Mouse (Mus musculus): Measurements from ENCODE around the gene Map4k2. TPM values are rescaled to one million over a fixed set of nuclear protein-coding genes. Genes with fewer than 3 reads are reported as not detected.

Gene Map4k2
- total RNA-seq, 2 experiments from 2014 or later: 36.4 to 56.7 TPM

DNA sequence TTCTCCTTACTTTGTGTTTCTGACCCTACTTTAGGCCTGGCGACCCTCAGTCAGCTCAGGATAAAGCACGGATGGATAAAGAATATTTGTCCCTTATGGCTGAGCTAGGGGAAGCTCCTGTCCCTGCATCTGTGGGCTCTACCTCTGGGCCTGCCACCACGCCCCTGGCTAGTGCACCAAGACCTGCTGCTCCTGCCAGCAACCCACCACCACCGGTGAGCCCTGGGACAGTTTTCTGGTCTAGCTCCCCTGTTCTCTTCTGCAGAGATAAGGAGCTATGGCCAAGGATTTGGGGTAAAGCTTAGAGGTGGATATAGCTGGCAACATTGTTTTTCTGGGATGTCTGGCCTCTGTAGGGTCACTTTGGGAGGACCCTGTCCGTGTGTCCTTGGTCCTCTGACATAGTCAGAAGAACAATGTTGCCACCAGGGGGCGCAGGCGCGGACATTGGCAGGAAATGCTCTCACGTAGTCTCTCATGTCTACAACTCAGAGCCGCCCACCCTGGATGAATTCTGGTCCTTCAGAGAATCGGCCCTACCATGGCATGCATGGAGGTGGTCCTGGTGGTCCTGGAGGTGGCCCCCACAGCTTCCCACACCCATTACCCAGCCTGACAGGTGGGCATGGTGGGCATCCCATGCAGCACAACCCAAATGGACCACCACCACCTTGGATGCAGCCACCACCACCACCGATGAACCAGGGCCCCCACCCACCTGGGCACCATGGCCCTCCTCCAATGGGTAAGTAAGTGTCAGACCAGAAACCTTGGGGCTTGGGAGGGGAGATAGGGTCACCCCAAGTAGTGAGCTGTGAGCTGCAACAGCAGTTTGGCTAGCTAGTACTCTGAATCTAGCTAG lies 32.8 kb downstream of the Map4k2 start:
- intact Hi-C loops (cut with DNase I): loop anchor here (1.0 to 2.0 kb wide), 2 partner anchors 25 to 79 kb away; partner anchors contain the start of gene Rasgrp2

GRCm38 (mm10) chr19:6374571-6374970 lies 33.6 kb downstream of the Map4k2 start:
- no peak for DNase-seq
- intact Hi-C loops (cut with DNase I): loop anchor here (2.0 kb wide), 1 partner anchor 24 kb away; the partner anchor contains the start of gene Rasgrp2

More for the DNA sequence above, 32.8 kb downstream of the Map4k2 start:
- peak; percentile 85 to 91 for DNase-seq

DNA sequence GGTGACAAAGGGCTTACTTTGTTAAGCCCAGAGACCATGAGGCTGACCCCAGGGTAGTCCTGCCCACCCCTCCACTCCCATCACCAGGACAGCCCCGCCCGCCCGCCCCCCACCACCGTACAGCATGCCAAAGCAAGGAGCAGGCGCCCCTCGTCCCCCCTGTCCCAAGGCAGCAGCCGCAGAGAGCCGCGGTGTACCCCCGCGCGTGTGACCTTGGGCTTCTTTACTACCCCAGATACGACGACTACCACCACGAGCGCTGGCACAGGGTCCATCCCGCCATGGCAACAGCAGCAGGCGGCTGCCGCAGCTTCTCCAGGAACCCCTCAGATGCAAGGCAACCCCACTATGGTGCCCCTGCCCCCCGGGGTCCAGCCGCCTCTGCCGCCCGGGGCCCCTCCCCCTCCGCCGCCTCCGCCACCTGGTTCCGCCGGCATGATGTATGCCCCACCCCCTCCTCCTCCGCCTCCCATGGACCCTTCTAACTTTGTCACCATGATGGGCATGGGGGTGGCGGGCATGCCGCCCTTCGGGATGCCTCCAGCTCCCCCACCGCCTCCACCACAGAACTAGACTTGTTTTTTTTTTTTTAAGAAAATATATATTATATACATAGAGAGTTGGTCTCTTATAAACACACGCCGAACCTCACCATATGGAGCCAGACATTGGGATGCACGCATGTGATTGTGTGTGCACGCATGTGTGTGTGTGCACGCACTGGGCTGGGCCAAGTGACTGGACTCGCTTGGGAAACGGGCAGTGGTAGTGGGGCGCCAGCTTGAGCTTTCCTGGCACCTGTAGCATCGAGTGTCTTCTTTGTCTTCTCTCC lies 34.7 kb downstream of the Map4k2 start:
- intact Hi-C loops (cut with DNase I): loop anchor here (2.0 kb wide), 1 partner anchor 23 kb away; the partner anchor contains the start of gene Rasgrp2
- no peak for DNase-seq

DNA sequence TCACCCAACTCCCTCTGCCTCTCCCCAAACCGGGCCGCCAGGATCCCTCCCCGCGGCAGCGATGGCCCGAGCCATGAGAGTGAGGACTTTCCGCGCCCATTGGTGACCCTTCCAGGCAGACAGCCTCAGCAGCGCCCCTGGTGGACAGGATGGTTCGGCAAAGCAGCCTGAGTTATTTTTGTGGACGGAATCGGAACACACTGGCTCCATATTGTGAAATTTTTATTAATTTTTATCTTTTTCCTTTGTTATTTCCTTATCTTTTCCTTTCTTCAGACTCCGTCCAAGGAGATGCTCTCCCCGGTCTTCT lies 35.3 kb downstream of the Map4k2 start:
- intact Hi-C loops (cut with DNase I): no loop called here
- peak; percentile 56 to 70 for DNase-seq

- no peak for DNase-seq
- intact Hi-C loops (cut with DNase I): no loop called here
Observed at GRCm38 (mm10) chr19:6376643-6377042, 35.7 kb downstream of the Map4k2 start.

DNA sequence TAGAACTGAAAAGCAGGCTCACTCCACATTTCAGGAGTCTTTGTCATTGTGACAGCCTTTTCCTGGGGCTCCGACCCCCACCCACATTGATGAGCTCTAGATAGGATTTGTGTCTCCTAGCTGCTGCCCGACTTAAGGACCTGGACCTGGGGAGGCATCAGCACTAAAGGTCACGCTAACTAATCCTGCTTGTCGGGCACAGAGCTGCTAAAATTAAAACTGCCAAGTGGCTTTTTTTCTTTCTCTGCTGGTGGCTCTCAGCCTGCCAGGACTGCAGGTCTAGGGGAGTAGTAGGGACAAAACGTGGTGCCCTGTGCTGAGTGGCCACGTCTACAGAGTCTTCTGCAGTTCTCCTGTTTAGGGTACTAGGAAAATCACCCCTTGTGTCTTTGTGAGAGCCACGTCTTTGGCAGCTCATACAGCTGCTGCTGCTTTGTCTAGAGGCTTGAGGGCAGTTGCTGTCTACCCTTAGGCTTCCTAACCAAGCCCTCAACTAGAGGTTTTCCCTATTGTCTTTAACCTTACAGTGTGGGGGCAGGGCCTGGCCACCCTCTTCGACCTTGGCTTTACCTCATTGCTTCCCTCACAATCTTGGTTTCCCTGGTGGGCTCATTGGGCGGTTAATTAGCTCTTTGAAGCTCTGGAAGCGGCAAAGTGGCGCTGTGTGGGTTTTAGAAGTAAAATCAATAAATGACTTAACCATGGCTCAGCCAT lies 36.5 kb downstream of the Map4k2 start:
- DNase-seq: no peak

DNA sequence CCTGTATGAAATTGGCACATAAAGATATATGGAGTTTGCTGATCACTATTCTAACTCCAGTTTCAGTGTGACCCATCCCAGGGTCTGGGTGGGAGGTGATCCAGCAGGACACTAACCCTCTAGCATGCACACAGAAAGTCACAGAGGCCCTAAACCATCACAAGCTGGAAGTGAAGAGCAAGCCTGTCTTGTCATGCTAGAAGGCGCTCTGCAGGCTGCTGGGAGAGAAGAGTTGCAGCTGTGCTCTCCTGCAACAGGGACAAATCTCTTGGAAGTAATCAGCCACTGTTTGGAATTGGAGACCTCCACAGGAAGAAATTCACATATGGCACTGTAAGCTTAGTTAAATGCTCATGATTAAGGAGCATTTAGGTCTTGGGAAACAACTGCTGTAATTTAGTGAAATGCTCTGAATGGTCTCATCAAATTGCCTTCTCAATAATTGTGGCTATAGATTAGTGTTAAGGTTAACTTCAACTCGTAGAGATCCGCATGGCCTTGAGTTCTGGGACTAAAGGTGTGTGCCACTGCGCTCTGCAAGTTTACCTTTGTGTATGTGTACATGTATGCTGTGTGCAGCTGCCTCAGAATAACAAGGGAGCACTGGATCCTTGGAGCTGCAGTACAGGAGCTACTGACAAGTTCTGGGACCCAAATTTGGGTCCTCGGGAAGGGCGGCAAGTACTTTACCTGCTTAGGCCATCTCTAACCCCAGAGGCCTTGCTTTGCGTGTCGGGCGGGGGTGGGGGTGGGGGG lies 39.7 kb downstream of the Map4k2 start:
- DNase-seq: no peak

More for the DNA sequence above, 36.5 kb downstream of the Map4k2 start:
- intact Hi-C loops (cut with DNase I): no loop called here

DNA sequence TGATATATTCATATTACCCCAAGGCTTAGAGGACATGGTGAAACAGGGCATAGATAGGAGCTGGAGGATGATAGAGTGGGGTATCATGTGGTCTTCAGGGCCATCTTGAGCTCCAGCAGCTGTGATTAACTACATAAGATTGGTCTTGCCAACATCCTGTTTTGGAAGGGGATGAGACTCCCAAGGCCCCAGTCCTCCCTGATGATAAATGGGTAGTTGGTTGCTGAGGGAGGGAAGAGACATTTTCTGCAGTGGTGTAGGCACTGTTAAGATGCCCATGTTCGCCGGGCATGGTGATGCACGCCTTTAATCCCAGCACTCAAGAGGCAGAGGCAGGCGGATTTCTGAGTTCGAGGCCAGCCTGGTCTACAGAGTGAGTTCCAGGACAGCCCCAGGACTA lies 40.3 kb downstream of the Map4k2 start:
- no peak for DNase-seq
- intact Hi-C loops (cut with DNase I): no loop called here

More for the DNA sequence above, 39.7 kb downstream of the Map4k2 start:
- intact Hi-C loops (cut with DNase I): no loop called here

DNA sequence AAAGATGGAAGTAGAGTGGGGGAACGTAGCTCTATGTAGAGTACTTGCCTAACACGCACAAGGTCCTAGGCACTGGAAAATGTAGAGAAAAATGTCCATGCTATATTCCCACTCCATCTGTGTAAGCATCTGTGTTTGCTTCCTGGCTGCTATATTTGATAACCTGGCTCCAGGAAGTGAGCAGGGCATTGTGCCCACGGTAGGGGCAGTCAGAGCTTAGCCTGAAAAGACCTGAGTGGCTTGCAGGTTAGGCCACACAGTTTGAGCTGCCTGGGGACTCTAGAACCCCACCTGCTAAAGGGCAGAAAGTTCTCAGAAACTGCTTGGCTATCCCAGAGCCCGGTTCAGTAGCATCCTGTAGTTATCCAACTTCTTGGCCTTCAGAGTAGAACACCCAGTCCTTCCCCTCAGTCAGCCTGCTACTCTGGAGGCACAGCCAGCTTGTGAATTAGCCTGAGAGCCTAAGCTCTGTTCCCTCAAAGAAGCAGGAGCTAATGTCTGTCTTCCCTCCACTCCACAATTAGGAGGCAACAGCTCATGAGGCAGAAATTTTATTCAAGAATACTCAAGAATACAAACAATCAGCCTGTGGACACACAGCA lies 41.5 kb downstream of the Map4k2 start:
- DNase-seq: no peak
- intact Hi-C loops (cut with DNase I): no loop called here

DNA sequence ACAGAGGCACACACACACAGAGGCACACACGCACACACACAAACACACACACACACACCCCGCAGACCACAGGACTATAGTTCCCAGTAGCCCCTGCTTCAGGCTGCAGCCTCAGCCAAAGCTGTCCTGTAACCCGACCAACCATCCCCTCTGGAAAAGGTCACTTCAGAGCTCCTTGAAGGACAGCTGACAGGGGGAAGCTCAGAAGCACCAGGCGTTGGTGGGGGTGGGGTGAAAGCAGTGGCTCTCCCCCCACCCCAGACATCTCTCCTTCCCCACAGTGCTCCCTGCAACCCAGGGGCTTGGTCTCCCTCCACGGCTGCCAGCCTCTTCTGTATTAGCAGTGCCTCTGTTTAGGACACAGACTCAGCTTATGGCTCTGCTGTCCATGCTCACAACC lies 42.5 kb downstream of the Map4k2 start:
- intact Hi-C loops (cut with DNase I): no loop called here
- no peak for DNase-seq

GRCm38 (mm10) chr19:6384128-6384527 lies 43.2 kb downstream of the Map4k2 start, which contains the start of gene Pygm:
Gene Pygm (plus strand): TSS chr19:6384399.
- peak; percentile 88 to 89 for DNase-seq

DNA sequence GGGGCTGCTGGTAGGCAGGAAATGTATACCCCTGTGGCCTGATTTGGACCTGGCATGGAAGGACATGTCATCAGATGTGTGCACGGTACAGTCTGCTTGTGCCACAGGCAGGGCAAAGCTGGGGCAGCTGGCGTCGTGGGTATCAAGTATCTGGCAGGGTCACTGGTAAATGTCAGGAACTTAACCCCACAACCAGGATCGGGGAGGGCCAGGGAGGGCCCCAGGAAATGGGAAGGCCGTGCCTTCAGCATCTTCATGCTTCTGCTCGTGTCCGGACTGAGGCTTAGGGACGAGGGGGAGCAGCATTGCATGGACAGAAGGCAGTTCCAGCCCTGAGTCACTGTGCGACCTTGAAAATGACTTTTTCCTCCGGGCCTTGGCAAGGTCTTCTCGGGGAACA lies 44.0 kb downstream of the Map4k2 start:
- DNase-seq: peak in 1 of 2 experiments; percentile 56

More at GRCm38 (mm10) chr19:6384128-6384527, 43.2 kb downstream of the Map4k2 start, which contains the start of gene Pygm:
- intact Hi-C loops (cut with DNase I): no loop called here

GRCm38 (mm10) chr19:6385419-6385818 lies 44.5 kb downstream of the Map4k2 start:
- intact Hi-C loops (cut with DNase I): no loop called here
- no peak for DNase-seq

More for the DNA sequence above, 44.0 kb downstream of the Map4k2 start:
- intact Hi-C loops (cut with DNase I): no loop called here

DNA sequence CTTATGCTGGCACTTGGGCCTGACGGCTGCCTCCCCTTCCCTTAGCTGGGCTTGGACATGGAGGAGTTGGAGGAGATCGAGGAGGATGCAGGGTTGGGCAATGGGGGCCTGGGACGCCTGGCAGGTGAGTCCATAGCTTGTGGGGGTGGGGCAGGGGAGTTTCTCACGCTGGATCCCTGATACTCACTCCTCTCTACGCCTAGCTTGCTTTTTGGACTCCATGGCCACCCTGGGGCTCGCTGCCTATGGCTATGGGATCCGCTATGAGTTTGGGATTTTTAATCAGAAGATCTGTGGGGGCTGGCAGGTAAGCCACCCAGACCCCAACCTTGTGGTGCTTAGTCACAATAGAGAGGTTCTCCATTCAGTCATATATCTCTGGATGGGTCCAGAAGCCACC lies 44.9 kb downstream of the Map4k2 start:
- DNase-seq: no peak
- intact Hi-C loops (cut with DNase I): no loop called here

DNA sequence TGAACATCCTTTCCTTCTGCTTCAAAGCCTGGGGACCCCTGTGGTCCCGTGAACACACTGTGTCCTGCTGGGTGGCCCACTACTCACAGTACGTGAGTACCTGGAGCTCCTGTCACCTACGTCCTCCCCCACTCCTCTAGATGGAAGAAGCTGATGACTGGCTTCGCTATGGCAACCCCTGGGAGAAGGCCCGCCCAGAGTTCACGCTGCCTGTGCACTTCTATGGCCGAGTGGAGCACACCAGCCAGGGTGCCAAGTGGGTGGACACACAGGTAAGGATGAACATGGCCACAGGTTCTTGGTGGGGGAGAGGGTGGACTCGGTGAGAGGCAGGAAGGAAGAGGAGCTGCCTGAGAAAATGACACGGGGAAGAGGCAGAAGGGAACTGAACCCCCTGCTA lies 45.3 kb downstream of the Map4k2 start:
- intact Hi-C loops (cut with DNase I): no loop called here
- DNase-seq: no peak

GRCm38 (mm10) chr19:6388006-6388405 lies 47.1 kb downstream of the Map4k2 start:
- intact Hi-C loops (cut with DNase I): no loop called here
- peak; percentile 34 to 52 for DNase-seq

GRCm38 (mm10) chr19:6389803-6390202 lies 48.9 kb downstream of the Map4k2 start:
- intact Hi-C loops (cut with DNase I): no loop called here
- DNase-seq: no peak

DNA sequence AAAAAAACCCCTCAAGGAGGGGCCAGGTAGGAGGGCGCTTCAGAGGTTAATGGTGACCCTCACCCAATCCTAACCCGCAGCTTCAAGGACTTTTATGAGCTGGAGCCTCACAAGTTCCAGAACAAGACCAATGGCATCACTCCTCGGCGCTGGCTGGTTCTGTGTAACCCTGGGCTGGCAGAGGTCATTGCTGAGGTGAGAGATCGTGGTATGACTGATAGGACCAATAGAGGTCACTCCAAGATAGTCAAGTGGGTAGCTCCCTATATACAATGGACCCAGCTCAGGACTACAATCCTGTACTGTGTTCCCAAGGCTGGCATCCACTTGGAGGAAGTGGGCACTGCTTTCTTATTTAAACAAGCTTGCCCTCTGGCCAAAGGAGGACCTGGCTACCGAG lies 49.3 kb downstream of the Map4k2 start:
- no peak for DNase-seq
- intact Hi-C loops (cut with DNase I): no loop called here

DNA sequence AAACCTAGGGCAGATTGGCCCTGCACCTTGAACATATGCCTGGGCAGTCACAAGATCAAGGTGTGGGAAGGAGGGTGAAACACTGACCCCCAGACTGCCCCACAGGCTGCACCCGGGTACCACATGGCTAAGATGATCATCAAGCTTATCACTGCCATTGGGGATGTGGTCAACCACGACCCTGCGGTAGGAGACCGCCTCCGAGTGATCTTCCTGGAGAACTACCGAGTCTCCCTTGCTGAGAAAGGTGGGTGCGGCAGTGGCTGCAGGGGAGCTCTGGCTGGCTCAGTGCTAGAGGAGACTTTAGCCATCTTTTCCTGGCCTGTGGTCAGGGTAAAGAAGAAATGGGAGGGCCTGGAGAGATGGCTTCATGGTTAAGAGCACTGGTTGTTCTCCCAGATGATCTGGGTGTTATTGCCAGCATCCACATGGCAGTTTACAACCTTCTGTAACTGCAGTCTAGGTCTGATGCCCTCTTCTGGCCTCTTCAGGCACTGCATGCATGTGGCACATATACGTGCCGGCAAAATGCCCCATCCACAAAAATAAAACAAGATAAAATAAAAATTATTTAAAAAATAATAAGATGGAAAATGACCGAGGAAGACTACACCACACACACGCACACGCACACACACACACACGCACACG lies 51.9 kb downstream of the Map4k2 start:
- DNase-seq: no peak
- intact Hi-C loops (cut with DNase I): no loop called here

Data from heart, postnatal 36 days (tissue).